Mouse (Mus musculus) bone marrow, adult 2 months (tissue): Measurements from ENCODE around the gene 2210016L21Rik.

Experiments
- CTCF ChIP-seq: fragments of 200-500 bp; IDR thresholded peaks from 2 replicates; pipeline ENCODE4 v1.5.1; 2011; ENCODE audit warnings: low read length, control low read depth; ENCODE audit not compliant: control insufficient read depth, insufficient read depth
- POLR2A ChIP-seq: fragments of 200-500 bp; IDR thresholded peaks from 2 replicates; pipeline ENCODE4 v1.6.1; 2011; ENCODE audit warnings: low read depth, mild to moderate bottlenecking, control low read depth, low read length, borderline replicate concordance; ENCODE audit not compliant: control insufficient read depth

DNA sequence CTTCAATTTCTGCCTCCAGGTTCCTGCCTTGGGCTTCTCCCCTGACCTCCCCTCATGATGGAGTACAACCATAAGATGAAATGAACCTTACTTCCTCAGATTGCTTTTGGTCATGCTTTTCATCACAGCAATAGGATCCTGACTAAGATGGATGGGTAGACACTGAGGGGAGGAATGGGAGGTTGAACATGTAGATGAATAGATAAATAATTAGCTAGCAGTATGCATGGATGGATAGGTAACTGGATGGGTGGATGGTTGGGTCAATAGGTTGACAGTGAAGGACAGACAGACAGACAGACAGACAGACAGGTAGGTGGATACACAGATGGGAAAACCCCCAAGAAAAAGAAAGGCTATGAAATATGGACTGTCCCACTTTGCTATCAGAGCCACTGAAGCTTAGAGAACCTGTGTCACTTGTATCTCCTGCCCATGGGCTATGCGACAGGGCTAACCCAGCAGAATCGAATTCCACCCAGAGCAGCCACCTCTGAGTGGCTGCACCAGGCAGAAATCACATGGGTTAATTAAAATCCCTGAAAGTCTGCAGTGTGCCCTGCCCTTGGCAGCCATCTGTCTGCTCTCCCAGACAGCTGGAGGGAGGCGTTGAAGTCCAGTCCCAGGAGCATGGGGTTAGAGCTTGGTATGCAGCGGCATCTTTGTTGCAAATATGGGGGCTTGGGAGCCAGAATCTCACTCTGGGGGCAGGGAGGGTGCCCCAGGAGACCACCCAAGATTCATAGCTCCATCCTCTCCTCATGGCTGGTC, 19.8 kb downstream of the 2210016L21Rik start:
- TF ChIP-seq POLR2A (no peak), CTCF (no peak)
